Comparison of ENCODE assay signal across 8 mouse cellular contexts in genomic region chr19:42151990-42152389, GRCm38 (mm10). TPM values are rescaled to one million over a fixed set of nuclear protein-coding genes. Genes with fewer than 3 reads are reported as not detected.
DNase-seq lines count a peak whose midpoint lies in the region; ATAC-seq and TF ChIP-seq lines count a peak whose summit lies in the region.

No protein-coding gene starts in this region.

- H3K9me3 ChIP-seq in forebrain, postnatal 0 days (ENCODE audit: low read length) = no peaks in the 10 kb centered on the region
- H3K9me3 ChIP-seq in hindbrain, embryonic 16.5 days (ENCODE audit: control insufficient read depth, low read length) = no peaks in the 10 kb centered on the region

- 0 out of 2 replicates have a peak, but pooled peaks cover 3% of the 10 kb centered on the region for H3K4me1 ChIP-seq in cerebellum, adult 2 months (ENCODE audit: control insufficient read depth, insufficient read depth, low read length)
- H3K4me1 ChIP-seq in forebrain, postnatal 0 days (ENCODE audit: insufficient read depth) = no peaks in the 10 kb centered on the region
- peaks cover 4% of the 10 kb centered on the region; the same call in 1 of the 2 replicates for H3K4me1 ChIP-seq in hindbrain, embryonic 16.5 days (ENCODE audit: control insufficient read depth, insufficient read depth, low read depth, low read length)

- no peaks in the 10 kb centered on the region for H3K36me3 ChIP-seq in forebrain, postnatal 0 days (ENCODE audit: insufficient read depth)
- no peaks in the 10 kb centered on the region for H3K36me3 ChIP-seq in hindbrain, embryonic 16.5 days (ENCODE audit: control insufficient read depth, insufficient read depth, low read length)

- TF ChIP-seq POLR2A in cerebellum, adult 2 months (IDR thresholded peaks at IDR 0.05; ENCODE audit: borderline replicate concordance, insufficient read depth, low read length) = no peak

- peak; percentile 63 for ATAC-seq in Patski
- peak; percentile 24; the same call in 1 of the 2 replicates for ATAC-seq in forebrain, postnatal 0 days
- ATAC-seq in hindbrain, embryonic 16.5 days = 0 out of 2 replicates have a peak, but pooled peaks have one; percentile 7

- no peak for DNase-seq in Patski (ENCODE audit: low read depth, low spot score)
- peak; percentile 86 to 91 for DNase-seq in cerebellum, adult 2 months
- peak; percentile 86 for DNase-seq in forebrain, postnatal 0 days
- peak; percentile 80 for DNase-seq in left cerebral cortex, adult 11 months (ENCODE audit: low spot score)
- peak; percentile 94 for DNase-seq in lung, postnatal 36 days
- DNase-seq in right cerebral cortex, postnatal 36 days (ENCODE audit: low spot score in 2 of 2) = peak; percentile 74 to 75
- DNase-seq in urinary bladder, postnatal 4 days (ENCODE audit: low spot score in 2 of 2) = peak; percentile 80 to 82

- POLR2A ChIA-PET in Patski (lab: Charles Lee) = interaction anchor here (1.6 kb wide), 1 partner anchor 14 kb away, joined by 7 read pairs; no protein-coding TSS in a partner anchor

- WGBS in cerebellum, adult 2 months = 4% methylated on average over 6 of the region's 6 CpGs
- 3% methylated on average over 6 of the region's 6 CpGs for WGBS in forebrain, postnatal 0 days
- WGBS in hindbrain, embryonic 16.5 days = 5% methylated on average over 6 of the region's 6 CpGs

- no peak overlapping the region for H3K4me3 ChIP-seq in cerebellum, adult 2 months (replicated peaks; ENCODE audit: insufficient read depth, low read depth, low read length)
- H3K4me3 ChIP-seq in forebrain, postnatal 0 days (ENCODE audit: low read depth, low read length) = no peak overlapping the region
- H3K4me3 ChIP-seq in hindbrain, embryonic 16.5 days (ENCODE audit: low read length) = no peak overlapping the region

- no peak overlapping the region for H3K27ac ChIP-seq in cerebellum, adult 2 months (ENCODE audit: insufficient read depth, low read length)
- no peak overlapping the region for H3K27ac ChIP-seq in forebrain, postnatal 0 days (ENCODE audit: low read depth, low read length)
- no peak overlapping the region for H3K27ac ChIP-seq in hindbrain, embryonic 16.5 days (ENCODE audit: low read depth, low read length)

- in situ Hi-C loops in Patski (cut with MboI; ENCODE audit: low pct_unique_long_range_greater_than_20kb) = no loop called here

- peak; percentile 90 for TF ChIP-seq CTCF in Patski (IDR thresholded peaks at IDR 0.05)
- TF ChIP-seq CTCF in cerebellum, adult 2 months (IDR thresholded peaks at IDR 0.05; ENCODE audit: borderline replicate concordance, insufficient read depth, low read depth, low read length) = peak; percentile 87
- TF ChIP-seq CTCF in forebrain, postnatal 0 days (IDR thresholded peaks at IDR 0.05; ENCODE audit: low read depth) = peak; percentile 91

- no peak overlapping the region for H3K9ac ChIP-seq in forebrain, postnatal 0 days
- no peak overlapping the region for H3K9ac ChIP-seq in hindbrain, embryonic 16.5 days (ENCODE audit: low read depth, low read length)

- no peak overlapping the region for H3K4me2 ChIP-seq in forebrain, postnatal 0 days (ENCODE audit: low read depth)
- no peak overlapping the region for H3K4me2 ChIP-seq in hindbrain, embryonic 16.5 days (ENCODE audit: low read length)

- CTCF ChIA-PET in Patski (lab: Charles Lee) = interaction anchor here (0.7 to 6.5 kb wide), 16 partner anchors 9 to 116 kb away, joined by 3 to 97 read pairs (median 4); partner anchors contain the start of genes Ankrd2, Hoga1, Pi4k2a and Zfyve27

- H3K27me3 ChIP-seq in Patski = no peaks in the 10 kb centered on the region
- no peaks in the 10 kb centered on the region for H3K27me3 ChIP-seq in cerebellum, adult 2 months (ENCODE audit: control insufficient read depth, insufficient read depth, low read length)
- H3K27me3 ChIP-seq in forebrain, postnatal 0 days (ENCODE audit: insufficient read depth, low read length) = no peaks in the 10 kb centered on the region
- peaks cover 7% of the 10 kb centered on the region; the same call in 1 of the 2 replicates for H3K27me3 ChIP-seq in hindbrain, embryonic 16.5 days (replicated peaks; ENCODE audit: control insufficient read depth, insufficient read depth, low read length)

RNA-seq across cellular contexts. Expression of gene Marveld1, which starts 4.8 kb away (rescaled TPM):
- 34.3 TPM for polyA plus RNA-seq in Patski (2021)
- 11.7 and 12.8 TPM in 2 replicates for polyA plus RNA-seq in cerebellum, adult 2 months (2012; rRNA removed)
- total RNA-seq in forebrain, postnatal 0 days (2014; rRNA removed) = 8.2 and 11.9 TPM in 2 replicates
- 2.9 and 4.3 TPM in 2 replicates for polyA plus RNA-seq in forebrain, postnatal 0 days (2015; fragmentation: Nextera tagmentation; extraction: Ambion mirVana)
- polyA plus RNA-seq in hindbrain, embryonic 16.5 days (2015; fragmentation: Nextera tagmentation; extraction: Ambion mirVana) = 1.5 and 2.3 TPM in 2 replicates

RNA-seq across cellular contexts. Expression of gene Zfyve27, which starts 11.8 kb away (rescaled TPM):
- 59.5 TPM for polyA plus RNA-seq in Patski (2021)
- 104 and 107 TPM in 2 replicates for polyA plus RNA-seq in cerebellum, adult 2 months (2012; rRNA removed)
- 70.8 and 94.4 TPM in 2 replicates for total RNA-seq in forebrain, postnatal 0 days (2014; rRNA removed)
- 32.4 and 44.1 TPM in 2 replicates for polyA plus RNA-seq in forebrain, postnatal 0 days (2015; fragmentation: Nextera tagmentation; extraction: Ambion mirVana)
- polyA plus RNA-seq in hindbrain, embryonic 16.5 days (2015; fragmentation: Nextera tagmentation; extraction: Ambion mirVana) = 56.4 and 62.4 TPM in 2 replicates

RNA-seq across cellular contexts. Expression of gene Avpi1, which starts 23.1 kb away (rescaled TPM):
- 34.6 TPM for polyA plus RNA-seq in Patski (2021)
- polyA plus RNA-seq in cerebellum, adult 2 months (2012; rRNA removed) = 26.9 and 28.8 TPM in 2 replicates
- 9.5 and 17.5 TPM in 2 replicates for total RNA-seq in forebrain, postnatal 0 days (2014; rRNA removed)
- polyA plus RNA-seq in forebrain, postnatal 0 days (2015; fragmentation: Nextera tagmentation; extraction: Ambion mirVana) = 14.3 and 15.4 TPM in 2 replicates
- 12.2 and 12.6 TPM in 2 replicates for polyA plus RNA-seq in hindbrain, embryonic 16.5 days (2015; fragmentation: Nextera tagmentation; extraction: Ambion mirVana)

RNA-seq across cellular contexts. Expression of gene Sfrp5, which starts 50.1 kb away (rescaled TPM):
- polyA plus RNA-seq in Patski (2021) = 0.04 TPM
- 12.7 and 15.3 TPM in 2 replicates for polyA plus RNA-seq in cerebellum, adult 2 months (2012; rRNA removed)
- 1.8 and 3.7 TPM in 2 replicates for total RNA-seq in forebrain, postnatal 0 days (2014; rRNA removed)
- 2.7 and 3.4 TPM in 2 replicates for polyA plus RNA-seq in forebrain, postnatal 0 days (2015; fragmentation: Nextera tagmentation; extraction: Ambion mirVana)
- 2.7 and 3.5 TPM in 2 replicates for polyA plus RNA-seq in hindbrain, embryonic 16.5 days (2015; fragmentation: Nextera tagmentation; extraction: Ambion mirVana)

Comparison
In these comparisons a context has a peak if more than half of its experiments do, and no peak if none do; other contexts are left out.
1. ATAC-seq: peak in every context shown above with its lines; median percentile 63 in Patski; 24 in forebrain, postnatal 0 days; 7 in hindbrain, embryonic 16.5 days.